Mouse (Mus musculus) stomach, embryonic 14.5 days (tissue): ENCODE results near the gene Npepl1. TPM values are rescaled to one million over a fixed set of nuclear protein-coding genes. Genes with fewer than 3 reads are reported as not detected.

Source experiments
- ATAC-seq: fragments of 200-750 bp; cut with Nextera tagmentation; 2 replicates; pipeline ENCODE4 v1.8.0; 2017; ENCODE audit warnings: low read depth, moderate TSS enrichment; ENCODE audit not compliant: insufficient number of reproducible peaks, insufficient read depth, low FRiP score
- H3K27ac ChIP-seq: fragments of 300-500 bp; sonication (generic); 2 replicates; pipeline ENCODE4 v1.5.1; 2014; ENCODE audit warnings: mild to moderate bottlenecking, low read length, moderate library complexity, mixed read lengths
- H3K27me3 ChIP-seq: fragments of 300-500 bp; sonication (generic); 2 replicates; pipeline ENCODE4 v1.6.1; 2014; ENCODE audit warnings: low read length, control low read depth, mixed read lengths; ENCODE audit not compliant: control insufficient read depth, insufficient read depth
- H3K36me3 ChIP-seq: fragments of 300-500 bp; sonication (generic); 2 replicates; pipeline ENCODE4 v1.6.1; 2014; ENCODE audit warnings: mild to moderate bottlenecking, control low read depth, low read length, moderate library complexity, mixed read lengths; ENCODE audit not compliant: control insufficient read depth, insufficient read depth
- H3K4me1 ChIP-seq: fragments of 300-500 bp; sonication (generic); 2 replicates; pipeline ENCODE4 v1.6.1; 2014; ENCODE audit warnings: low read length, control low read depth, mixed read lengths; ENCODE audit not compliant: control insufficient read depth, insufficient read depth
- H3K4me2 ChIP-seq: fragments of 300-500 bp; sonication (generic); replicated peaks from 2 replicates; pipeline ENCODE4 v1.6.1; 2014; ENCODE audit warnings: low read depth, low read length, control low read depth
- H3K4me3 ChIP-seq: fragments of 300-500 bp; sonication (generic); 2 replicates; pipeline ENCODE4 v1.5.1; 2014; ENCODE audit warnings: low read depth, low read length, control low read depth
- H3K9ac ChIP-seq: fragments of 300-500 bp; sonication (generic); replicated peaks from 2 replicates; pipeline ENCODE4 v1.6.1; 2014; ENCODE audit warnings: low read depth, mild to moderate bottlenecking, control low read depth, low read length, moderate library complexity, mixed read lengths
- H3K9me3 ChIP-seq: fragments of 300-500 bp; sonication (generic); 2 replicates; pipeline ENCODE4 v1.6.1; 2016; ENCODE audit warnings: low read depth, low read length, control low read depth; ENCODE audit not compliant: control insufficient read depth
- WGBS: fragments of 180-500 bp; shearing (Covaris S2); extraction: QIAGEN DNeasy Blood & Tissue Kit; methylation state at CpG from one replicate; pipeline ENCODE4 v1.1.7; 2014; 5-methylcytosine and 5-hydroxymethylcytosine counted together
- polyA plus RNA-seq: library from polyadenylated mRNA; unstranded; fragments of >200 nt; fragmentation: Nextera tagmentation; extraction: Ambion mirVana; gene quantifications from 2 replicates; pipeline ENCODE4 v1.2.1, GENCODE M21; 2014

The Npepl1 gene
- polyA plus RNA-seq, 1 experiment from 2014 or later: 48.1 TPM

GRCm38 (mm10) chr2:174128926-174129325 lies 18.8 kb downstream of the Npepl1 start:
- Histone ChIP-seq H3K9me3 (peaks cover 10% of the 10 kb centered on the region; the same call in 1 of the 2 replicates), H3K4me1 (peaks cover 11% of the 10 kb centered on the region; the same call in 1 of the 2 replicates), H3K9ac (no peak overlapping the region), H3K4me3 (no peak overlapping the region), H3K27ac (no peak overlapping the region), H3K36me3 (peaks cover 7% of the 10 kb centered on the region), H3K27me3 (no peaks in the 10 kb centered on the region), H3K4me2 (no peak overlapping the region)
- ATAC-seq: no peak
- WGBS: 85% methylated on average over 6 of the region's 6 CpGs

- ATAC-seq: no peak
- H3K27me3 ChIP-seq: no peaks in the 10 kb centered on the region
These were observed 20.4 kb downstream of the Npepl1 start for GRCm38 (mm10) chr2:174130468-174131097.

DNA sequence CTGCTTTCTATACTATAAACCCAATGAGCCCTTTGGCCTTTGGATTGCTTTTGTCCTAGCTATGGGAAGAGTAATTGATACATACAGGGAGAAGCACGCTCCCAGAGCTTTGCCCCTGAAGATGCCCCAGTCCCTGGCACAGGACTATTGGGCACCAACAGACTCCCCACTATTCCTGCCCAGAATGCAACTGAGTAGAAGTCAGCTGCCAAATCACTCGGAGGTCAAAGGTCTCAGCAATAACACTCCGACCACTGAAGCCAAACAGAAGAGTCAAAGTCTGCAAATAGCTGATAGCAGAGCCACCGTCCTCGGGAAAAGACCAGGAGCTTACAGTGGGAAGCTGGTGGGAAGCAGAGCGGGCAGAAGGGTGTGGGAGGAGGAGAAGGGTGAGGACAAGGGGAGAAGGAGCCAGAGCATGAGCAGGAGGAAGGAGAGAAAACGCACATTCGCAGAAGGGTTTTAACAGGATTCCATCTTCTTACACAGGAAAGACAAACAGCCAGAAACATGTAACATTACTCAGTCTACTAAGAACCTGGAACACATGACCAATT lies 22.3 kb downstream of the Npepl1 start:
- H3K36me3 ChIP-seq: no peaks in the 10 kb centered on the region
- peaks cover 1% of the 10 kb centered on the region; the same call in 1 of the 2 replicates for H3K4me1 ChIP-seq
- no peak overlapping the region for H3K27ac ChIP-seq
- H3K27me3 ChIP-seq: no peaks in the 10 kb centered on the region
- no peaks in the 10 kb centered on the region for H3K9me3 ChIP-seq
- no peak overlapping the region for H3K4me2 ChIP-seq
- WGBS: 65% methylated on average over 8 of the region's 8 CpGs
- no peak for ATAC-seq
- no peak overlapping the region for H3K9ac ChIP-seq
- H3K4me3 ChIP-seq: no peak overlapping the region

More at GRCm38 (mm10) chr2:174130468-174131097, 20.4 kb downstream of the Npepl1 start:
- no peaks in the 10 kb centered on the region for H3K36me3 ChIP-seq
- no peak overlapping the region for H3K27ac ChIP-seq
- H3K4me3 ChIP-seq: no peak overlapping the region
- H3K4me1 ChIP-seq: peaks cover 11% of the 10 kb centered on the region; the same call in 1 of the 2 replicates
- H3K9ac ChIP-seq: no peak overlapping the region
- H3K4me2 ChIP-seq: no peak overlapping the region
- WGBS: 70% methylated on average over 8 of the region's 8 CpGs
- H3K9me3 ChIP-seq: no peaks in the 10 kb centered on the region

DNA sequence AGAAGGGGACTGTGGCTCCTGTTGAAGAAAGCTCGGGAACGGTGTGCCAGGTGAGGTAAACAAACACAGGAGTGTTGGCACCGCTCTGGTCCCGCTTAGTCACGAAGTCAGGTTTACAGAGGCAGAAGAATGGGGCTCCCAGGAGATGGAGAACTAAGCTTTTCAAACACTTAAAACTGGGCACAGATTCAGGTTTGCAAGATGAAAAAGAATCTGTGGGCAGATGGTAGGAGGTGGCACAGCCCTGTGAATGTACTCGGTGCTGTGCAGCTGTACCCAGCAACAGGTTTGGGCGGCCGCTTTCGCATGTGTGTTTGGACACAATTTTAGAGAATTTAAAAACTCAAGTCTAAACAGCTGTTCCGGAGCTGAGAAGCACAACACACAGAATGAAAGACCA lies 48.9 kb downstream of the Npepl1 start:
- H3K36me3 ChIP-seq: no peaks in the 10 kb centered on the region
- 80% methylated on average over 10 of the region's 10 CpGs for WGBS
- no peaks in the 10 kb centered on the region for H3K4me1 ChIP-seq
- H3K4me2 ChIP-seq: no peak overlapping the region
- H3K9me3 ChIP-seq: no peaks in the 10 kb centered on the region
- ATAC-seq: no peak
- H3K27ac ChIP-seq: no peak overlapping the region
- no peaks in the 10 kb centered on the region for H3K27me3 ChIP-seq
- no peak overlapping the region for H3K9ac ChIP-seq
- no peak overlapping the region for H3K4me3 ChIP-seq

DNA sequence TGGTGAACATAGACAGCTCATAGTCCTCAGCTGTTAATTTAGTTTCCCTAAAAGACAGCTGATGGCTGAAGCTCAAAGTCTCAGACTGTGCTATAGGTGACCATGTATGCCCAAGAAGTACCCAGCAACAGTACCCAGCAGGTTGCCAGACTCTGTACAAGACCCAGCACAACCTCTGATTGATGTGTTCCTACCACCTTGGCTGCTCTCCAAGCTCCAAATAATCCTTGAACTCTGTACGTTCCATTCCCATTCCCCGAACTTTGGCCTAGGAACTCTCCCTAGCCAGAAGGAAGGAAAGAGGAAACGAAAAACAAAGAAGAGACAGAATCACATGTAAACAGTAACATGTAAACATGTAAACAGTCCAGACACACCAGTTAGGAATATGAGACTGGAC lies 50.3 kb downstream of the Npepl1 start:
- H3K36me3 ChIP-seq: no peaks in the 10 kb centered on the region
- WGBS: 63% methylated on average over 3 of the region's 3 CpGs
- no peaks in the 10 kb centered on the region for H3K9me3 ChIP-seq
- H3K9ac ChIP-seq: no peak overlapping the region
- H3K27ac ChIP-seq: no peak overlapping the region
- ATAC-seq: no peak
- no peak overlapping the region for H3K4me2 ChIP-seq
- no peaks in the 10 kb centered on the region for H3K27me3 ChIP-seq
- H3K4me1 ChIP-seq: no peaks in the 10 kb centered on the region
- H3K4me3 ChIP-seq: no peak overlapping the region

Other genes starting within 250 kb of the Npepl1 start
- gene Stx16, start 34.0 kb upstream of the Npepl1 start, polyA plus RNA-seq: 11.2 and 11.7 TPM in 2 replicates
- gene Gnas, start 174.0 kb downstream of the Npepl1 start, polyA plus RNA-seq: 1,470 and 1,806 TPM in 2 replicates
- 6.9 and 7.2 TPM in 2 replicates for gene Gm20721, start 236.4 kb downstream of the Npepl1 start, polyA plus RNA-seq